Mouse (Mus musculus): ENCODE data around the gene Dhrs7b. TPM values are rescaled to one million over a fixed set of nuclear protein-coding genes. Genes with fewer than 3 reads are reported as not detected.
A peak's percentile ranks its signal among the peaks of the same experiment; 100 is the strongest.
"Not testable (repeated sequence)": the region's sequence is repeated elsewhere in the genome, so short reads cannot be mapped to it uniquely, and the experiment has no call there.

Dhrs7b gene
- polyA plus RNA-seq, 1 experiment from 2014 or later = 36.6 TPM

DNA sequence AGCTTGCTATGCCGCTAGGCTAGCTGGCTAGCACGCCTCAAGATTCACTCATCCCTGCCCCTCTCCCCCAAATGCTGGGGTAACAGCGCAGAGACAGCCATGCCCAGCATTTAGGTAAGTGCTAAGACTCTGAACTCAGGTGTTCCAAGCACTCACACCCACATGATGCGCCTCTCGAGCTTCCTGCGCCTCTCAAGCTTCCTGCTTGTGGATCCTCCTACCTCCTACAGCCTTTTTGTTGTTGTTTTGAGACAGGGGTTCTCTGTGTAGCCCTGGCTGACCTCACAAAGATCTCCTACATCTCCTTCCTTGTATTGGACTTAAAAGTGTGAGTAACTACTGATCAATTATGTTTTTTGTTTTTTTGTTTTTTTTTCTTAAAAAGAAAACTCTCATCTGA, 42.7 kb downstream of the Dhrs7b start:
- Histone ChIP-seq H3K9ac (ENCODE audit: low read length) (no peak overlapping the region), H3K27ac (ENCODE audit: low read depth, low read length) (no peak overlapping the region), H3K27me3 (replicated peaks; ENCODE audit: control insufficient read depth, insufficient read depth, low read length) (no peaks in the 10 kb centered on the region), H3K4me1 (ENCODE audit: control insufficient read depth, insufficient read depth, low read length) (peaks cover 11% of the 10 kb centered on the region), H3K4me2 (ENCODE audit: low read length) (no peak overlapping the region), H3K9me3 (replicated peaks; ENCODE audit: control insufficient read depth, low read length) (no peaks in the 10 kb centered on the region), H3K4me3 (ENCODE audit: low read depth, low read length) (no peak overlapping the region), H3K36me3 (ENCODE audit: control insufficient read depth, insufficient read depth, low read length) (peaks cover 14% of the 10 kb centered on the region; the same call in 1 of the 2 replicates)
- ATAC-seq = no peak
- 88% methylated on average over 6 of the region's 6 CpGs for WGBS
- DNase-seq (ENCODE audit: low spot score) = no peak

- DNase-seq (ENCODE audit: low spot score) = peak; percentile 54
- Histone ChIP-seq H3K9ac (ENCODE audit: low read length) (peak overlapping the region; percentile 84), H3K9me3 (replicated peaks; ENCODE audit: control insufficient read depth, low read length) (no peaks in the 10 kb centered on the region), H3K27ac (ENCODE audit: low read depth, low read length) (peak overlapping the region; percentile 87), H3K4me2 (ENCODE audit: low read length) (peak overlapping the region; percentile 71), H3K36me3 (ENCODE audit: control insufficient read depth, insufficient read depth, low read length) (0 out of 2 replicates have a peak, but pooled peaks cover 8% of the 10 kb centered on the region), H3K4me3 (ENCODE audit: low read depth, low read length) (peak overlapping the region; percentile 82), H3K27me3 (replicated peaks; ENCODE audit: control insufficient read depth, insufficient read depth, low read length) (no peaks in the 10 kb centered on the region), H3K4me1 (ENCODE audit: control insufficient read depth, insufficient read depth, low read length) (peaks cover 11% of the 10 kb centered on the region)
- ATAC-seq = peak; percentile 68
- WGBS = under 1% methylated on average over 44 of the region's 52 CpGs
Measured at GRCm38 (mm10) chr11:60878056-60878612, 47.7 kb downstream of the Dhrs7b start.

GRCm38 (mm10) chr11:60878675-60879294, 48.4 kb downstream of the Dhrs7b start, which contains the start of gene Tmem11:
Gene Tmem11 (minus strand): TSS chr11:60879272.
- Histone ChIP-seq H3K36me3 (ENCODE audit: control insufficient read depth, insufficient read depth, low read length) (0 out of 2 replicates have a peak, but pooled peaks cover 8% of the 10 kb centered on the region), H3K4me2 (ENCODE audit: low read length) (peak within 1 kb of the TSS; percentile 79), H3K27ac (ENCODE audit: low read depth, low read length) (peak within 1 kb of the TSS; percentile 89), H3K9me3 (replicated peaks; ENCODE audit: control insufficient read depth, low read length) (no peaks in the 10 kb centered on the region), H3K9ac (ENCODE audit: low read length) (peak within 1 kb of the TSS; percentile 84), H3K4me1 (ENCODE audit: control insufficient read depth, insufficient read depth, low read length) (peaks cover 11% of the 10 kb centered on the region), H3K27me3 (replicated peaks; ENCODE audit: control insufficient read depth, insufficient read depth, low read length) (no peaks in the 10 kb centered on the region), H3K4me3 (ENCODE audit: low read depth, low read length) (peak within 1 kb of the TSS; percentile 82)
- ATAC-seq (peak; percentile 100), DNase-seq (ENCODE audit: low spot score) (peak; percentile 99)
- under 1% methylated on average over 62 of the region's 62 CpGs for WGBS

GRCm38 (mm10) chr11:60879423-60879822, 49.0 kb downstream of the Dhrs7b start:
- 3% methylated on average over 11 of the region's 11 CpGs for WGBS
- H3K9ac ChIP-seq (ENCODE audit: low read length) = peak overlapping the region; percentile 74
- H3K27me3 ChIP-seq (replicated peaks; ENCODE audit: control insufficient read depth, insufficient read depth, low read length) = no peaks in the 10 kb centered on the region
- peaks cover 11% of the 10 kb centered on the region for H3K4me1 ChIP-seq (ENCODE audit: control insufficient read depth, insufficient read depth, low read length)
- DNase-seq (ENCODE audit: low spot score) = peak; percentile 79
- H3K9me3 ChIP-seq (replicated peaks; ENCODE audit: control insufficient read depth, low read length) = no peaks in the 10 kb centered on the region
- H3K4me2 ChIP-seq (ENCODE audit: low read length) = peak overlapping the region; percentile 79
- H3K36me3 ChIP-seq (ENCODE audit: control insufficient read depth, insufficient read depth, low read length) = 0 out of 2 replicates have a peak, but pooled peaks cover 6% of the 10 kb centered on the region
- 0 out of 2 replicates have a peak, but pooled peaks have one; percentile 13 for ATAC-seq
- peak overlapping the region; percentile 89 for H3K27ac ChIP-seq (ENCODE audit: low read depth, low read length)
- peak overlapping the region; percentile 82 for H3K4me3 ChIP-seq (ENCODE audit: low read depth, low read length)

GRCm38 (mm10) chr11:60880559-60880958, 50.1 kb downstream of the Dhrs7b start:
- WGBS = 91% methylated on average over 4 of the region's 4 CpGs
- Histone ChIP-seq H3K4me1 (ENCODE audit: control insufficient read depth, insufficient read depth, low read length) (peaks cover 11% of the 10 kb centered on the region), H3K36me3 (ENCODE audit: control insufficient read depth, insufficient read depth, low read length) (no peaks in the 10 kb centered on the region), H3K27me3 (replicated peaks; ENCODE audit: control insufficient read depth, insufficient read depth, low read length) (no peaks in the 10 kb centered on the region), H3K4me3 (ENCODE audit: low read depth, low read length) (no peak overlapping the region), H3K9ac (ENCODE audit: low read length) (no peak overlapping the region), H3K9me3 (replicated peaks; ENCODE audit: control insufficient read depth, low read length) (no peaks in the 10 kb centered on the region), H3K27ac (ENCODE audit: low read depth, low read length) (no peak overlapping the region), H3K4me2 (ENCODE audit: low read length) (no peak overlapping the region)
- ATAC-seq (no peak), DNase-seq (ENCODE audit: low spot score) (no peak)

- WGBS = 70% methylated on average over 3 of the region's 3 CpGs
- Histone ChIP-seq H3K9ac (ENCODE audit: low read length) (no peak overlapping the region), H3K4me2 (ENCODE audit: low read length) (no peak overlapping the region), H3K27me3 (replicated peaks; ENCODE audit: control insufficient read depth, insufficient read depth, low read length) (no peaks in the 10 kb centered on the region), H3K4me1 (ENCODE audit: control insufficient read depth, insufficient read depth, low read length) (peaks cover 3% of the 10 kb centered on the region), H3K27ac (ENCODE audit: low read depth, low read length) (no peak overlapping the region), H3K36me3 (ENCODE audit: control insufficient read depth, insufficient read depth, low read length) (no peaks in the 10 kb centered on the region), H3K9me3 (replicated peaks; ENCODE audit: control insufficient read depth, low read length) (no peaks in the 10 kb centered on the region), H3K4me3 (ENCODE audit: low read depth, low read length) (no peak overlapping the region)
- DNase-seq (ENCODE audit: low spot score) (no peak), ATAC-seq (no peak)
Measured at GRCm38 (mm10) chr11:60882386-60882785, 52.0 kb downstream of the Dhrs7b start.

DNA sequence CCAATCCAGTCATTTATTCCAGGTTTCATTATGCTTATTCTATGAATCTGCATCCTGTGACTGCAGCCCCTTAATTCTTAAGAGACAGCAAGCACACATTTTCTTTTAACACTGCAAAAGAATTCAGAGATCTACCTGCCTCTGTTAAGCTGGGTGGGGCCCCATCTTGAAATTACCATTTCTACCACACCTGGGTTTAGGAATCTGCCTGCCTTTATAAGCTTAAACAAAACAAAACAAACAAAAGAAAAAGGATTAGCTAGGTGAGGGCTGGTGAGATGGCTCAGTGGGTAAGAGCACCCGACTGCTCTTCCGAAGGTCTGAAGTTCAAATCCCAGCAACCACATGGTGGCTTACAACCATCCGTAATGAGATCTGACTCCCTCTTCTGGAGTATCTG, 56.6 kb downstream of the Dhrs7b start:
- ATAC-seq; DNase-seq (ENCODE audit: low spot score); H3K9me3 ChIP-seq (replicated peaks; ENCODE audit: control insufficient read depth, low read length); H3K4me1 ChIP-seq (ENCODE audit: control insufficient read depth, insufficient read depth, low read length); H3K9ac ChIP-seq (ENCODE audit: low read length); H3K27me3 ChIP-seq (replicated peaks; ENCODE audit: control insufficient read depth, insufficient read depth, low read length); H3K27ac ChIP-seq (ENCODE audit: low read depth, low read length); H3K36me3 ChIP-seq (ENCODE audit: control insufficient read depth, insufficient read depth, low read length); H3K4me2 ChIP-seq (ENCODE audit: low read length); H3K4me3 ChIP-seq (ENCODE audit: low read depth, low read length): not testable (repeated sequence)
- WGBS = 76% methylated on average over 2 of the region's 3 CpGs

DNA sequence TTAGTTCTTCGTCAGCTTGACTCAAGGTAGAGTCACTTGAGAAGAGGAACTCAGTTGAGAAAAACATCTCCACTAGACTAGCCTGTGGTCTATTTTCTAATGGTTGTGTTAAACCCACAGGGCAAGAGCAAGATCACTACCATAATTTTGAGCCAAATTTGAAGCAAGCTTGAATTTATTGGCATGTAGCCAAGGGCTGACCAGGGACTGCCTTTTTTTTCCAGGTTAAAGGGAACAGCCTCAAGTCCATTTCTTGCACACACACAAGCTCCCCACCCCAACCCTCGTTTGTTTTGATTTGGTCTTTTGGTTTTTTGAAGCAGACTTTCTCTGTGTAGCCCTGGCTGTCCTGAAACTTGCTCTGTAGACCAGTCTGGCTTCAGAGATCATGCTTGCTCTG, 59.4 kb downstream of the Dhrs7b start:
- H3K27me3 ChIP-seq (replicated peaks; ENCODE audit: control insufficient read depth, insufficient read depth, low read length) = no peaks in the 10 kb centered on the region
- no peak for DNase-seq (ENCODE audit: low spot score)
- 58% methylated on average over 2 of the region's 2 CpGs for WGBS
- no peak for ATAC-seq
- no peak overlapping the region for H3K4me2 ChIP-seq (ENCODE audit: low read length)
- H3K9ac ChIP-seq (ENCODE audit: low read length) = no peak overlapping the region
- H3K4me3 ChIP-seq (ENCODE audit: low read depth, low read length) = no peak overlapping the region
- no peaks in the 10 kb centered on the region for H3K36me3 ChIP-seq (ENCODE audit: control insufficient read depth, insufficient read depth, low read length)
- H3K4me1 ChIP-seq (ENCODE audit: control insufficient read depth, insufficient read depth, low read length) = no peaks in the 10 kb centered on the region
- H3K27ac ChIP-seq (ENCODE audit: low read depth, low read length) = no peak overlapping the region
- no peaks in the 10 kb centered on the region for H3K9me3 ChIP-seq (replicated peaks; ENCODE audit: control insufficient read depth, low read length)

DNA sequence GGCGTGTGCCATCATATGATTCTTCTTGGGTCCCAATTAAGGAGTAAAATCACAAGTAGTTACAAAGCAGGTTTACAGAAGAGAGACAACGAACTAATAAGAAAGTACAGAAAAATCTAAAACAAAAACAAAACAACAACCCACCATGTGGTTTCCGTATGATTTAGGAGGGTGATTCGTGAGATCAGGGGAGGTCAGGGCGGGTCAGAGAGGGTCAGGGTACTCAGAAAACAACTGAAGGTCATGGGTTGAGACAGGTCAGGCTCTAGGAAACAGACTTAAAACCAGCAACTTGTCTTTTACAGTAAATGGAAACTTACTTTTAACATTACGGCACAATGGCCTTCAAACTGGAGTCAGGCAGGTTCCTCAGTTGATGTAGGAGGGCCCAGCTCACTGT, 59.9 kb downstream of the Dhrs7b start:
- ATAC-seq = no peak
- WGBS = 78% methylated on average over 6 of the region's 6 CpGs

More for the DNA sequence above, 59.9 kb downstream of the Dhrs7b start:
- no peaks in the 10 kb centered on the region for H3K9me3 ChIP-seq (replicated peaks; ENCODE audit: control insufficient read depth, low read length)
- H3K4me2 ChIP-seq (ENCODE audit: low read length) = no peak overlapping the region
- DNase-seq (ENCODE audit: low spot score) = no peak
- no peak overlapping the region for H3K4me3 ChIP-seq (ENCODE audit: low read depth, low read length)
- H3K4me1 ChIP-seq (ENCODE audit: control insufficient read depth, insufficient read depth, low read length) = no peaks in the 10 kb centered on the region
- no peaks in the 10 kb centered on the region for H3K36me3 ChIP-seq (ENCODE audit: control insufficient read depth, insufficient read depth, low read length)
- H3K9ac ChIP-seq (ENCODE audit: low read length) = no peak overlapping the region
- no peak overlapping the region for H3K27ac ChIP-seq (ENCODE audit: low read depth, low read length)
- no peaks in the 10 kb centered on the region for H3K27me3 ChIP-seq (replicated peaks; ENCODE audit: control insufficient read depth, insufficient read depth, low read length)

Measured in forebrain, embryonic 14.5 days (tissue).